Mouse (Mus musculus): ENCODE results near the gene Gm20708. TPM values are rescaled to one million over a fixed set of nuclear protein-coding genes. Genes with fewer than 3 reads are reported as not detected.
A peak's percentile ranks its signal among the peaks of the same experiment; 100 is the strongest.

Gm20708 gene
- polyA plus RNA-seq, 1 experiment from 2014 or later = 1.5 TPM

GRCm38 (mm10) chr11:117864805-117865204, 55.3 kb downstream of the Gm20708 start:
- Histone ChIP-seq H3K36me3 (ENCODE audit: inconsistent target) (no peaks in the 10 kb centered on the region), H3K27ac (no peak overlapping the region), H3K4me3 (ENCODE audit: inconsistent target) (no peak overlapping the region), H3K79me2 (ENCODE audit: inconsistent target) (no peaks in the 10 kb centered on the region)
- WGBS (ENCODE audit: missing documents) = 17% methylated on average over 2 of the region's 2 CpGs

GRCm38 (mm10) chr11:117865988-117866387, 56.5 kb downstream of the Gm20708 start:
- H3K79me2 ChIP-seq (ENCODE audit: inconsistent target) = no peaks in the 10 kb centered on the region
- no peak overlapping the region for H3K27ac ChIP-seq
- H3K36me3 ChIP-seq (ENCODE audit: inconsistent target) = no peaks in the 10 kb centered on the region
- WGBS (ENCODE audit: missing documents) = 98% methylated on average over 6 of the region's 6 CpGs
- H3K4me3 ChIP-seq (ENCODE audit: inconsistent target) = no peak overlapping the region

- Histone ChIP-seq H3K27ac (no peak overlapping the region), H3K79me2 (ENCODE audit: inconsistent target) (no peaks in the 10 kb centered on the region), H3K4me3 (ENCODE audit: inconsistent target) (no peak overlapping the region), H3K36me3 (ENCODE audit: inconsistent target) (no peaks in the 10 kb centered on the region)
- 47% methylated on average over 12 of the region's 12 CpGs for WGBS (ENCODE audit: missing documents)
Observed at GRCm38 (mm10) chr11:117870688-117871365, 61.4 kb downstream of the Gm20708 start.

- H3K79me2 ChIP-seq (ENCODE audit: inconsistent target) = no peaks in the 10 kb centered on the region
- WGBS (ENCODE audit: missing documents) = 67% methylated on average over 5 of the region's 5 CpGs
- H3K36me3 ChIP-seq (ENCODE audit: inconsistent target) = no peaks in the 10 kb centered on the region
- no peak overlapping the region for H3K27ac ChIP-seq
- H3K4me3 ChIP-seq (ENCODE audit: inconsistent target) = no peak overlapping the region
Observed at GRCm38 (mm10) chr11:117871376-117871775, 61.9 kb downstream of the Gm20708 start.

- no peak overlapping the region for H3K27ac ChIP-seq
- no peaks in the 10 kb centered on the region for H3K79me2 ChIP-seq (ENCODE audit: inconsistent target)
- H3K36me3 ChIP-seq (ENCODE audit: inconsistent target) = no peaks in the 10 kb centered on the region
- WGBS (ENCODE audit: missing documents) = 45% methylated on average over 12 of the region's 12 CpGs
- no peak overlapping the region; the same call in 1 of the 2 replicates for H3K4me3 ChIP-seq (ENCODE audit: inconsistent target)
Observed at GRCm38 (mm10) chr11:117871911-117872584, 62.6 kb downstream of the Gm20708 start.

GRCm38 (mm10) chr11:117872861-117873608, 63.6 kb downstream of the Gm20708 start, which contains the start of gene Tha1:
TSS of gene Tha1 (minus strand) at chr11:117873481.
- H3K4me3 ChIP-seq (ENCODE audit: inconsistent target) = peak within 1 kb of the TSS; percentile 25
- no peak within 1 kb of the TSS for H3K27ac ChIP-seq
- WGBS (ENCODE audit: missing documents) = 1% methylated on average over 47 of the region's 51 CpGs
- H3K79me2 ChIP-seq (ENCODE audit: inconsistent target) = no peaks in the 10 kb centered on the region
- H3K36me3 ChIP-seq (ENCODE audit: inconsistent target) = no peaks in the 10 kb centered on the region

GRCm38 (mm10) chr11:117874419-117874818, 65.0 kb downstream of the Gm20708 start:
- Histone ChIP-seq H3K27ac (no peak overlapping the region), H3K36me3 (ENCODE audit: inconsistent target) (no peaks in the 10 kb centered on the region), H3K4me3 (ENCODE audit: inconsistent target) (no peak overlapping the region), H3K79me2 (ENCODE audit: inconsistent target) (no peaks in the 10 kb centered on the region)
- WGBS (ENCODE audit: missing documents) = 65% methylated on average over 4 of the region's 4 CpGs

- Histone ChIP-seq H3K79me2 (ENCODE audit: inconsistent target) (no peaks in the 10 kb centered on the region), H3K27ac (no peak overlapping the region), H3K36me3 (ENCODE audit: inconsistent target) (no peaks in the 10 kb centered on the region), H3K4me3 (ENCODE audit: inconsistent target) (no peak overlapping the region)
- 80% methylated on average over 5 of the region's 6 CpGs for whole genome bisulfite sequencing (ENCODE audit: missing documents)
Observed at GRCm38 (mm10) chr11:117875681-117876080, 66.2 kb downstream of the Gm20708 start.

- WGBS (ENCODE audit: missing documents) = 16% methylated on average over 13 of the region's 13 CpGs
- no peak overlapping the region; the same call in 1 of the 2 replicates for H3K4me3 ChIP-seq (ENCODE audit: inconsistent target)
- H3K79me2 ChIP-seq (ENCODE audit: inconsistent target) = no peaks in the 10 kb centered on the region
- no peaks in the 10 kb centered on the region for H3K36me3 ChIP-seq (ENCODE audit: inconsistent target)
- H3K27ac ChIP-seq = peak overlapping the region; percentile 99
Observed at GRCm38 (mm10) chr11:117877917-117878745, 68.7 kb downstream of the Gm20708 start.

GRCm38 (mm10) chr11:117878892-117879291, 69.4 kb downstream of the Gm20708 start:
- H3K27ac ChIP-seq = peak overlapping the region; percentile 99
- no peaks in the 10 kb centered on the region for H3K79me2 ChIP-seq (ENCODE audit: inconsistent target)
- WGBS (ENCODE audit: missing documents) = 3% methylated on average over 8 of the region's 8 CpGs
- no peaks in the 10 kb centered on the region for H3K36me3 ChIP-seq (ENCODE audit: inconsistent target)
- H3K4me3 ChIP-seq (ENCODE audit: inconsistent target) = no peak overlapping the region; the same call in 1 of the 2 replicates

GRCm38 (mm10) chr11:117879676-117880075, 70.2 kb downstream of the Gm20708 start:
- Histone ChIP-seq H3K4me3 (ENCODE audit: inconsistent target) (no peak overlapping the region), H3K79me2 (ENCODE audit: inconsistent target) (no peaks in the 10 kb centered on the region), H3K27ac (peak overlapping the region; percentile 99), H3K36me3 (ENCODE audit: inconsistent target) (no peaks in the 10 kb centered on the region)
- 87% methylated on average over 6 of the region's 6 CpGs for WGBS (ENCODE audit: missing documents)

GRCm38 (mm10) chr11:117880336-117880976, 71.0 kb downstream of the Gm20708 start:
- no peaks in the 10 kb centered on the region for H3K36me3 ChIP-seq (ENCODE audit: inconsistent target)
- WGBS (ENCODE audit: missing documents) = 92% methylated on average over 9 of the region's 9 CpGs
- no peak overlapping the region for H3K4me3 ChIP-seq (ENCODE audit: inconsistent target)
- no peaks in the 10 kb centered on the region for H3K79me2 ChIP-seq (ENCODE audit: inconsistent target)
- H3K27ac ChIP-seq = peak overlapping the region; percentile 99

GRCm38 (mm10) chr11:117880977-117881358, 71.5 kb downstream of the Gm20708 start:
- Histone ChIP-seq H3K79me2 (ENCODE audit: inconsistent target) (no peaks in the 10 kb centered on the region), H3K36me3 (ENCODE audit: inconsistent target) (no peaks in the 10 kb centered on the region), H3K4me3 (ENCODE audit: inconsistent target) (no peak overlapping the region), H3K27ac (peak overlapping the region; percentile 99)
- 57% methylated on average over 6 of the region's 6 CpGs for WGBS (ENCODE audit: missing documents)

GRCm38 (mm10) chr11:117881787-117882186, 72.3 kb downstream of the Gm20708 start:
- 12% methylated on average over 8 of the region's 8 CpGs for WGBS (ENCODE audit: missing documents)
- Histone ChIP-seq H3K4me3 (ENCODE audit: inconsistent target) (no peak overlapping the region), H3K27ac (peak overlapping the region; percentile 99), H3K36me3 (ENCODE audit: inconsistent target) (no peaks in the 10 kb centered on the region), H3K79me2 (ENCODE audit: inconsistent target) (no peaks in the 10 kb centered on the region)

All from macrophage (primary cell).